Mouse (Mus musculus) MEL (cell line): ENCODE measurements around the gene Zfp142. TPM values are rescaled to one million over a fixed set of nuclear protein-coding genes. Genes with fewer than 3 reads are reported as not detected.

Experiments used
- DNase-seq: peaks from one replicate; pipeline ENCODE4 v3.0.0; 2011; ENCODE audit warnings: low read depth, low spot score
- H3K27ac ChIP-seq: 2 replicates; pipeline ENCODE4 v1.5.1; 2012; ENCODE audit warnings: low read depth, mild to moderate bottlenecking, control low read depth, low read length, moderate library complexity; ENCODE audit not compliant: control insufficient read depth
- H3K27me3 ChIP-seq, 2 experiments: fragments of 150-350 bp in 1 of 2; sonication (generic) in 1 of 2; 2 replicates each; pipeline ENCODE4 v1.6.1; 2012; ENCODE audit warnings: low read length in 2 of 2, mild to moderate bottlenecking in 2 of 2, improper control_type of control experiment in 1 of 2, moderate library complexity in 1 of 2; ENCODE audit not compliant: insufficient read depth in 2 of 2, control insufficient read depth in 1 of 2
- H3K36me3 ChIP-seq, 2 experiments: 2 replicates each; pipeline ENCODE4 v1.6.1; 2012 to 2014; ENCODE audit warnings: low read length in 2 of 2, improper control_type of control experiment in 1 of 2, inconsistent platforms in 1 of 2, mild to moderate bottlenecking in 1 of 2; ENCODE audit not compliant: insufficient read depth in 2 of 2, control insufficient read depth in 1 of 2
- H3K4me1 ChIP-seq, 2 experiments: fragments of 150-350 bp in 1 of 2; sonication (generic) in 1 of 2; 2 replicates each; pipeline ENCODE4 v1.6.1; 2012; ENCODE audit warnings: low read length in 2 of 2, improper control_type of control experiment in 1 of 2, mild to moderate bottlenecking in 1 of 2; ENCODE audit not compliant: insufficient read depth in 2 of 2, control insufficient read depth in 1 of 2
- H3K4me3 ChIP-seq, 2 experiments: fragments of 150-350 bp in 1 of 2; sonication (generic) in 1 of 2; 2 replicates each; pipeline ENCODE4 v1.5.1; 2012; ENCODE audit warnings: low read depth in 2 of 2, low read length in 2 of 2, mild to moderate bottlenecking in 2 of 2, moderate library complexity in 2 of 2, control low read depth in 1 of 2, improper control_type of control experiment in 1 of 2; ENCODE audit not compliant: control insufficient read depth in 1 of 2, insufficient read depth in 1 of 2
- H3K79me2 ChIP-seq: 2 replicates; pipeline ENCODE4 v1.6.1; 2012; ENCODE audit warnings: mild to moderate bottlenecking, low read length, moderate library complexity; ENCODE audit not compliant: control insufficient read depth, poor library complexity, insufficient read depth
- H3K9ac ChIP-seq: 2 replicates; pipeline ENCODE4 v1.6.1; 2012; ENCODE audit warnings: low read depth, mild to moderate bottlenecking, control low read depth, low read length, moderate library complexity; ENCODE audit not compliant: control insufficient read depth, poor library complexity, severe bottlenecking
- H3K9me3 ChIP-seq: fragments of 150-350 bp; sonication (generic); replicated peaks from 2 replicates; pipeline ENCODE4 v1.6.1; 2012; ENCODE audit warnings: mild to moderate bottlenecking, low read length, improper control_type of control experiment, moderate library complexity; ENCODE audit not compliant: insufficient read depth
- BHLHE40 ChIP-seq: IDR thresholded peaks from 2 replicates; pipeline ENCODE4 v1.6.1; 2012; ENCODE audit warnings: low read depth, mild to moderate bottlenecking, inconsistent platforms, low read length, improper control_type of control experiment, borderline replicate concordance
- CHD2 ChIP-seq: IDR thresholded peaks from 2 replicates; pipeline ENCODE4 v1.6.1; 2011; ENCODE audit warnings: low read length, improper control_type of control experiment
- CTCF ChIP-seq, 3 experiments: IDR thresholded peaks in 2 of 3; conservative IDR thresholded peaks in 1 of 3; 2 replicates each; pipeline ENCODE4 v1.5.1; 2011 to 2012; ENCODE audit warnings: low read length in 3 of 3, low read depth in 2 of 3, mild to moderate bottlenecking in 2 of 3, improper control_type of control experiment in 1 of 3, inconsistent platforms in 1 of 3, mixed read lengths in 1 of 3, moderate library complexity in 1 of 3; ENCODE audit not compliant: control insufficient read depth in 1 of 3, insufficient read depth in 1 of 3, poor library complexity in 1 of 3, severe bottlenecking in 1 of 3
- E2F4 ChIP-seq: IDR thresholded peaks from 2 replicates; pipeline ENCODE4 v1.6.1; 2011; ENCODE audit warnings: low read depth, low read length, improper control_type of control experiment, borderline replicate concordance
- ELF1 ChIP-seq: IDR thresholded peaks from 2 replicates; pipeline ENCODE4 v1.6.1; 2014; ENCODE audit warnings: low read depth, mild to moderate bottlenecking, inconsistent platforms, low read length, improper control_type of control experiment, moderate library complexity
- ETS1 ChIP-seq: IDR thresholded peaks from 2 replicates; pipeline ENCODE4 v1.6.1; 2012; ENCODE audit warnings: low read depth, mild to moderate bottlenecking, inconsistent platforms, low read length, improper control_type of control experiment, moderate library complexity
- GABPA ChIP-seq: IDR thresholded peaks from 2 replicates; pipeline ENCODE4 v1.6.1; 2012; ENCODE audit warnings: low read depth, mild to moderate bottlenecking, inconsistent platforms, low read length, improper control_type of control experiment, moderate library complexity
- HCFC1 ChIP-seq: IDR thresholded peaks from 2 replicates; pipeline ENCODE4 v1.6.1; 2012; ENCODE audit warnings: low read depth, mild to moderate bottlenecking, inconsistent platforms, low read length, improper control_type of control experiment, moderate library complexity
- JUND ChIP-seq: IDR thresholded peaks from 2 replicates; pipeline ENCODE4 v1.6.1; 2011; ENCODE audit warnings: low read depth, mild to moderate bottlenecking, improper control_type of control experiment, low read length
- KAT2A ChIP-seq: conservative IDR thresholded peaks from 2 replicates; pipeline ENCODE4 v1.6.1; 2012; ENCODE audit warnings: low read depth, low read length, improper control_type of control experiment, inconsistent platforms
- MAX ChIP-seq: IDR thresholded peaks from 2 replicates; pipeline ENCODE4 v1.6.1; 2011; ENCODE audit warnings: low read length, improper control_type of control experiment
- MEF2A ChIP-seq: IDR thresholded peaks from 2 replicates; pipeline ENCODE4 v1.6.1; 2014; ENCODE audit warnings: low read depth, mild to moderate bottlenecking, inconsistent platforms, low read length, improper control_type of control experiment; ENCODE audit not compliant: poor library complexity, insufficient replicate concordance, severe bottlenecking; ENCODE audit errors: extremely low read depth
- MXI1 ChIP-seq: IDR thresholded peaks from 2 replicates; pipeline ENCODE4 v1.6.1; 2011; ENCODE audit warnings: mild to moderate bottlenecking, low read depth, low read length, improper control_type of control experiment
- MYB ChIP-seq: IDR thresholded peaks from 2 replicates; pipeline ENCODE4 v1.6.1; 2011; ENCODE audit warnings: mild to moderate bottlenecking, low read depth, low read length, improper control_type of control experiment
- NELFE ChIP-seq: IDR thresholded peaks from 2 replicates; pipeline ENCODE4 v1.6.1; 2011; ENCODE audit warnings: low read depth, low read length, improper control_type of control experiment
- NRF1 ChIP-seq: IDR thresholded peaks from 2 replicates; pipeline ENCODE4 v1.6.1; 2014; ENCODE audit warnings: low read depth, mild to moderate bottlenecking, inconsistent platforms, low read length, improper control_type of control experiment, moderate library complexity; ENCODE audit not compliant: poor library complexity, insufficient read depth, severe bottlenecking
- POLR2A ChIP-seq, 2 experiments: IDR thresholded peaks; 2 replicates each; pipeline ENCODE4 v1.6.1; 2011 to 2012; ENCODE audit warnings: low read length in 2 of 2, mild to moderate bottlenecking in 2 of 2, control low read depth in 1 of 2, improper control_type of control experiment in 1 of 2, low read depth in 1 of 2, moderate library complexity in 1 of 2; ENCODE audit not compliant: control insufficient read depth in 1 of 2, insufficient read depth in 1 of 2, poor library complexity in 1 of 2
- POLR2AphosphoS5 ChIP-seq: IDR thresholded peaks from 2 replicates; pipeline ENCODE4 v1.6.1; 2012; ENCODE audit warnings: low read depth, borderline replicate concordance, mild to moderate bottlenecking, inconsistent platforms, low read length, moderate library complexity, mixed read lengths
- RAD21 ChIP-seq: IDR thresholded peaks from 2 replicates; pipeline ENCODE4 v1.6.1; 2011; ENCODE audit warnings: mild to moderate bottlenecking, low read depth, low read length, improper control_type of control experiment
- RCOR1 ChIP-seq: IDR thresholded peaks from 2 replicates; pipeline ENCODE4 v1.6.1; 2012; ENCODE audit warnings: low read depth, mild to moderate bottlenecking, inconsistent platforms, low read length, improper control_type of control experiment
- SIN3A ChIP-seq: IDR thresholded peaks from 2 replicates; pipeline ENCODE4 v1.6.1; 2012; ENCODE audit warnings: low read length, improper control_type of control experiment, inconsistent platforms
- TCF12 ChIP-seq: IDR thresholded peaks from 2 replicates; pipeline ENCODE4 v1.6.1; 2014; ENCODE audit warnings: low read depth, mild to moderate bottlenecking, inconsistent platforms, low read length, improper control_type of control experiment, moderate library complexity
- UBTF ChIP-seq: IDR thresholded peaks from 2 replicates; pipeline ENCODE4 v1.6.1; 2012; ENCODE audit warnings: low read depth, mild to moderate bottlenecking, inconsistent platforms, low read length, improper control_type of control experiment, moderate library complexity, borderline replicate concordance; ENCODE audit not compliant: insufficient read depth
- USF2 ChIP-seq, 2 experiments: IDR thresholded peaks; 2 replicates each; pipeline ENCODE4 v1.6.1; 2011 to 2012; ENCODE audit warnings: improper control_type of control experiment in 2 of 2, low read length in 2 of 2, borderline replicate concordance in 1 of 2, inconsistent platforms in 1 of 2, low read depth in 1 of 2, mild to moderate bottlenecking in 1 of 2; ENCODE audit not compliant: insufficient read depth in 1 of 2
- ZKSCAN1 ChIP-seq: IDR thresholded peaks from 2 replicates; pipeline ENCODE4 v1.6.1; 2012; ENCODE audit warnings: low read depth, mild to moderate bottlenecking, inconsistent platforms, low read length, improper control_type of control experiment, moderate library complexity
- ZMIZ1 ChIP-seq: IDR thresholded peaks from 2 replicates; pipeline ENCODE4 v1.6.1; 2012; ENCODE audit warnings: low read depth, mild to moderate bottlenecking, inconsistent platforms, low read length, improper control_type of control experiment, moderate library complexity
- polyA plus RNA-seq, 2 experiments: library from polyadenylated mRNA; stranded (reverse) in 1 of 2; unstranded in 1 of 2; fragments of >175 nt in 1 of 2; fragments of >200 nt in 1 of 2; gene quantifications; 2 replicates each; pipeline versions ENCODE4 v1.2.1 to v1.2.4; 2012; ENCODE audit warnings: low replicate concordance in 2 of 2, low read depth in 1 of 2; ENCODE audit not compliant: insufficient read length in 2 of 2, insufficient read depth in 1 of 2, missing spikeins in 1 of 2
- total RNA-seq: library from RNA; depleted of rRNA; stranded (reverse); fragments of 300-350 nt; gene quantifications from 2 replicates; pipeline ENCODE4 v1.2.3, GENCODE M21; 2012

The Zfp142 gene
- total and polyA plus RNA-seq, 3 experiments: 10.6 to 21.8 TPM; not detected in 1

- no peaks in the 10 kb centered on the region; a peak in 1 of 4 replicates for H3K4me1 ChIP-seq
- H3K9me3 ChIP-seq: no peaks in the 10 kb centered on the region
- H3K36me3 ChIP-seq: peaks cover 0 to 36% of the 10 kb centered on the region in 2 experiments; a peak in 2 of 4 replicates
- H3K4me3 ChIP-seq: no peak overlapping the region
- DNase-seq: no peak
- H3K79me2 ChIP-seq: no peaks in the 10 kb centered on the region
- TF ChIP-seq BHLHE40: no peak
- TF ChIP-seq POLR2AphosphoS5: no peak
- TF ChIP-seq SIN3A: no peak
- no peak for TF ChIP-seq NRF1
- no peak for TF ChIP-seq HCFC1
- no peak for TF ChIP-seq JUND
- TF ChIP-seq E2F4: no peak
- TF ChIP-seq TCF12: no peak
- no peak for TF ChIP-seq RCOR1
- no peak for TF ChIP-seq GABPA
- no peak for TF ChIP-seq ZMIZ1
- TF ChIP-seq MEF2A: no peak
- no peak for TF ChIP-seq CTCF (IDR thresholded peaks at IDR 0.05 in 2 of 3, conservative IDR thresholded peaks at IDR 0.05 in 1 of 3; ENCODE audit: control insufficient read depth in 1 of 3, insufficient read depth in 1 of 3, low read depth in 2 of 3, low read length in 3 of 3, poor library complexity in 1 of 3, severe bottlenecking in 1 of 3)
- no peak for TF ChIP-seq POLR2A (IDR thresholded peaks at IDR 0.05; ENCODE audit: control insufficient read depth in 1 of 2, insufficient read depth in 1 of 2, low read depth in 1 of 2, low read length in 2 of 2, poor library complexity in 1 of 2)
- no peaks in the 10 kb centered on the region for H3K27me3 ChIP-seq
- no peak overlapping the region for H3K9ac ChIP-seq
- no peak overlapping the region for H3K27ac ChIP-seq
Observed at GRCm38 (mm10) chr1:74528589-74528988, 59.5 kb downstream of the Zfp142 start.

DNA sequence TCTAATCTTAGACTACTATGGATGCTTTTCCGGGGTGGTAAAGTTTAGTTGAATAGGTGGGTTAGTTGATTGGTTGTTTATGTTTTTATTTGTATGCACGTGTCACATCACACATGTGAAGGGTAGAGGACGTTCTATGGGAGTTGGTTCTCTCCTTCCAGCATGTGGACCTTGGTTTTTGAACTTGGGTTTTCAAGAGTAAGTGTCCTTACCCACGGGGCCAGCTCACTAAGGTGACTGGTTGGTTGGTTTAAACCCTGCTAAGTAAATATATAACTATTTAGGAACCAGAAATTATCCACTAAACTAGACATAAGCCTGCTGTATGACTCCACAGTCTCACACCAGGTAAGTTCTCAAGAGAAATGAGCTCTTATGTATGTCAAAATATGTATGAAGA lies 63.3 kb downstream of the Zfp142 start:
- no peak overlapping the region for H3K4me3 ChIP-seq
- H3K36me3 ChIP-seq: peaks cover 2 to 51% of the 10 kb centered on the region in 2 experiments
- H3K79me2 ChIP-seq: no peaks in the 10 kb centered on the region
- peaks cover 0 to under 1% of the 10 kb centered on the region in 2 experiments; a peak in 2 of 4 replicates for H3K4me1 ChIP-seq
- TF ChIP-seq CHD2 (no peak), JUND (no peak), KAT2A (no peak), NELFE (no peak), UBTF (no peak), MXI1 (no peak), MYB (no peak), ETS1 (no peak), ZKSCAN1 (no peak), USF2 (IDR thresholded peaks at IDR 0.05; ENCODE audit: borderline replicate concordance in 1 of 2, insufficient read depth in 1 of 2, low read depth in 1 of 2, low read length in 2 of 2) (no peak), TCF12 (no peak), GABPA (no peak), POLR2AphosphoS5 (no peak), MAX (no peak), ZMIZ1 (no peak), POLR2A (IDR thresholded peaks at IDR 0.05; ENCODE audit: control insufficient read depth in 1 of 2, insufficient read depth in 1 of 2, low read depth in 1 of 2, low read length in 2 of 2, poor library complexity in 1 of 2) (no peak), ELF1 (no peak), RAD21 (no peak)
- H3K9me3 ChIP-seq: no peaks in the 10 kb centered on the region
- DNase-seq: no peak
- no peak overlapping the region for H3K27ac ChIP-seq
- H3K27me3 ChIP-seq: no peaks in the 10 kb centered on the region
- H3K9ac ChIP-seq: no peak overlapping the region
